Mouse (Mus musculus): ENCODE data around the gene Ccr10. TPM values are rescaled to one million over a fixed set of nuclear protein-coding genes. Genes with fewer than 3 reads are reported as not detected.
A peak's percentile ranks its signal among the peaks of the same experiment; 100 is the strongest.
"Not testable (repeated sequence)": the region's sequence is repeated elsewhere in the genome, so short reads cannot be mapped to it uniquely, and the experiment has no call there.

Ccr10 gene
- total RNA-seq, 4 experiments from 2014 or later: 0.31 to 0.50 (median 0.35) TPM

- DNase-seq (ENCODE audit: low spot score in 2 of 2): no peak
These were observed 2.8 kb downstream of the Ccr10 start for GRCm38 (mm10) chr11:101172434-101172815.

GRCm38 (mm10) chr11:101171721-101172433 lies 3.4 kb downstream of the Ccr10 start:
- DNase-seq (ENCODE audit: low spot score in 2 of 2): peak in 1 of 2 experiments; percentile 65

- peak; percentile 94 to 98 for DNase-seq (ENCODE audit: low spot score in 2 of 2)
These were observed 4.2 kb downstream of the Ccr10 start, which contains the start of gene Plekhh3 for GRCm38 (mm10) chr11:101170811-101171610. Gene Plekhh3, minus strand, starts transcription at chr11:101171351.

GRCm38 (mm10) chr11:101170354-101170810 lies 4.9 kb downstream of the Ccr10 start, which contains the start of gene Cntnap1:
Gene Cntnap1, plus strand, starts transcription at chr11:101170523.
- DNase-seq (ENCODE audit: low spot score in 2 of 2): no peak

GRCm38 (mm10) chr11:101169301-101170107 lies 5.7 kb downstream of the Ccr10 start:
- DNase-seq (ENCODE audit: low spot score in 2 of 2): no peak

- DNase-seq (ENCODE audit: low spot score in 2 of 2): no peak
These were observed 6.8 kb downstream of the Ccr10 start for GRCm38 (mm10) chr11:101168301-101168980.

GRCm38 (mm10) chr11:101167963-101168300 lies 7.3 kb downstream of the Ccr10 start:
- DNase-seq (ENCODE audit: low spot score in 2 of 2): no peak

GRCm38 (mm10) chr11:101167211-101167962 lies 7.9 kb downstream of the Ccr10 start:
- DNase-seq (ENCODE audit: low spot score in 2 of 2): no peak

GRCm38 (mm10) chr11:101166357-101166756 lies 8.9 kb downstream of the Ccr10 start:
- no peak for DNase-seq (ENCODE audit: low spot score in 2 of 2)

- DNase-seq (ENCODE audit: low spot score in 2 of 2): no peak
These were observed 10.3 kb downstream of the Ccr10 start for GRCm38 (mm10) chr11:101164677-101165580.

- no peak for DNase-seq (ENCODE audit: low spot score in 2 of 2)
These were observed 10.9 kb downstream of the Ccr10 start for GRCm38 (mm10) chr11:101164351-101164665.

GRCm38 (mm10) chr11:101163476-101164350 lies 11.5 kb downstream of the Ccr10 start:
- no peak for DNase-seq (ENCODE audit: low spot score in 2 of 2)

GRCm38 (mm10) chr11:101162772-101163171 lies 12.5 kb downstream of the Ccr10 start:
- DNase-seq (ENCODE audit: low spot score in 2 of 2): no peak

- DNase-seq (ENCODE audit: low spot score in 2 of 2): no peak
These were observed 12.9 kb downstream of the Ccr10 start for GRCm38 (mm10) chr11:101162301-101162700.

- no peak for DNase-seq (ENCODE audit: low spot score in 2 of 2)
These were observed 13.7 kb downstream of the Ccr10 start for GRCm38 (mm10) chr11:101161551-101161950.

- not testable (repeated sequence) for DNase-seq (ENCODE audit: low spot score in 2 of 2)
These were observed 14.2 kb downstream of the Ccr10 start for GRCm38 (mm10) chr11:101160981-101161505.

GRCm38 (mm10) chr11:101160151-101160550 lies 15.1 kb downstream of the Ccr10 start:
- not testable (repeated sequence) for DNase-seq (ENCODE audit: low spot score in 2 of 2)

- DNase-seq (ENCODE audit: low spot score in 2 of 2): peak; percentile 75 to 83
These were observed 19.4 kb downstream of the Ccr10 start, which contains the start of gene Tubg2 for GRCm38 (mm10) chr11:101155728-101156371. Gene Tubg2, plus strand, starts transcription at chr11:101155907.

Measured in layer of hippocampus, adult 8-10 months (tissue).